Mouse (Mus musculus) forebrain, embryonic 13.5 days (tissue): Measurements from ENCODE around the gene Snx33. TPM values are rescaled to one million over a fixed set of nuclear protein-coding genes. Genes with fewer than 3 reads are reported as not detected.
A peak's percentile ranks its signal among the peaks of the same experiment; 100 is the strongest.

Source experiments
- ATAC-seq: fragments of 200-750 bp; cut with Nextera tagmentation; 2 replicates; pipeline ENCODE4 v1.8.0; 2017
- H3K27ac ChIP-seq: fragments of 300-500 bp; sonication (generic); 2 replicates; pipeline ENCODE4 v1.5.1; 2015; ENCODE audit warnings: inconsistent platforms, mild to moderate bottlenecking, moderate library complexity
- H3K27me3 ChIP-seq: fragments of 300-500 bp; sonication (generic); 2 replicates; pipeline ENCODE4 v1.6.1; 2015; ENCODE audit warnings: mild to moderate bottlenecking, inconsistent platforms
- H3K36me3 ChIP-seq: fragments of 300-500 bp; sonication (generic); 2 replicates; pipeline ENCODE4 v1.6.1; 2015; ENCODE audit warnings: mild to moderate bottlenecking, inconsistent platforms; ENCODE audit not compliant: poor library complexity, severe bottlenecking
- H3K4me1 ChIP-seq: fragments of 300-500 bp; sonication (generic); 2 replicates; pipeline ENCODE4 v1.6.1; 2015; ENCODE audit warnings: inconsistent platforms
- H3K4me2 ChIP-seq: fragments of 300-500 bp; sonication (generic); 2 replicates; pipeline ENCODE4 v1.6.1; 2015; ENCODE audit warnings: inconsistent platforms, mild to moderate bottlenecking, moderate library complexity
- H3K4me3 ChIP-seq: fragments of 300-500 bp; sonication (generic); 2 replicates; pipeline ENCODE4 v1.5.1; 2015; ENCODE audit warnings: mild to moderate bottlenecking, inconsistent platforms
- H3K9ac ChIP-seq: fragments of 300-500 bp; sonication (generic); 2 replicates; pipeline ENCODE4 v1.6.1; 2015; ENCODE audit warnings: mild to moderate bottlenecking, inconsistent platforms
- H3K9me3 ChIP-seq: fragments of 300-500 bp; sonication (generic); replicated peaks from 2 replicates; pipeline ENCODE4 v1.6.1; 2016; ENCODE audit warnings: inconsistent platforms
- WGBS: fragments of 180-500 bp; shearing (Covaris S2); methylation state at CpG from one replicate; pipeline ENCODE4 v1.1.7; 2015; 5-methylcytosine and 5-hydroxymethylcytosine counted together
- polyA plus RNA-seq: library from polyadenylated mRNA; unstranded; fragments of >200 nt; fragmentation: Nextera tagmentation; extraction: Ambion mirVana; gene quantifications from 2 replicates; pipeline ENCODE4 v1.2.1, GENCODE M21; 2015

Gene Snx33
- polyA plus RNA-seq, 1 experiment from 2014 or later = 2.6 TPM

DNA sequence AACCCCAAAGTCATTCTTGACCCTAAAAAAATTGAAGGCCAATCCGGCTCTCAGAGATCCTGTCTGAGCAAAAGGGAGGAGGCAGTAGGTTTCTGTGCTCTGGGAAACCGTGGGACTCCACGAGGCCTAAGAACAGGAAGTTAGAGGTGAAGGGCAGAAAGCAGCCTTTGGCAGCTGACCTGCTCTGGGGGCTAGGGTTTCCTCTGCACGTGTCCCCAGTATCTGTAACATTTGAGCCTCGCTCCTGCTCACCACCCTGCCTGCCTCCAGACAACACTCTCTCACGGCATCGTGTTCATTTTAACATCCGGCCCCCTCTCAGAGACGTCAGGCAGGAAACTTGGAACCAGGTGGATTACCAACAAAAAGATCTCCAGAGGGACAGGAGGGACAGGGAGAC lies 27.6 kb downstream of the Snx33 start:
- H3K4me2 ChIP-seq = no peak overlapping the region
- ATAC-seq = no peak
- H3K4me1 ChIP-seq = no peaks in the 10 kb centered on the region
- no peak overlapping the region for H3K4me3 ChIP-seq
- 72% methylated on average over 9 of the region's 9 CpGs for WGBS
- no peaks in the 10 kb centered on the region for H3K9me3 ChIP-seq
- H3K27me3 ChIP-seq = no peaks in the 10 kb centered on the region
- H3K9ac ChIP-seq = no peak overlapping the region
- H3K36me3 ChIP-seq = no peaks in the 10 kb centered on the region
- H3K27ac ChIP-seq = no peak overlapping the region

DNA sequence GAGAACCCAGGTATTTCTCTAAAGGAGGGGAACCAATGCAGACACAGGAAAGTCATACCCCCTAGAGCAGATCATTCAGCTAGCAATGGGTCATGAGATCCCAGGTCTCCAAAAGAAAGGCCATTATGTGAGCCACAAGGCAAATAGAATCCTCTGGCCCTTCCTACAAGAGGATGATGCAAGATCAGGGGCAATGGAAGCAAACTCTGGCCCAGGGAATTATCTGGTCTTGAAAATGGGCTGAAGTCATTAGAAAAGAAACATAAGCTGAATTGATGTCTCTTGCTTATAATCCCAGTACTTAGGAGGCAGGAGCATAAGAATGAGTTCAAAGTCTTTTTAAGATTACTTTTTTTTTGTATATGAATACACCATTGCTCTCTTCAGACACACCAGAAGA lies 28.1 kb downstream of the Snx33 start:
- ATAC-seq = no peak
- H3K4me3 ChIP-seq = no peak overlapping the region
- H3K27ac ChIP-seq = no peak overlapping the region
- no peak overlapping the region for H3K9ac ChIP-seq
- H3K27me3 ChIP-seq = no peaks in the 10 kb centered on the region
- no peak overlapping the region for H3K4me2 ChIP-seq
- no peaks in the 10 kb centered on the region for H3K4me1 ChIP-seq
- H3K9me3 ChIP-seq = no peaks in the 10 kb centered on the region
- H3K36me3 ChIP-seq = no peaks in the 10 kb centered on the region

DNA sequence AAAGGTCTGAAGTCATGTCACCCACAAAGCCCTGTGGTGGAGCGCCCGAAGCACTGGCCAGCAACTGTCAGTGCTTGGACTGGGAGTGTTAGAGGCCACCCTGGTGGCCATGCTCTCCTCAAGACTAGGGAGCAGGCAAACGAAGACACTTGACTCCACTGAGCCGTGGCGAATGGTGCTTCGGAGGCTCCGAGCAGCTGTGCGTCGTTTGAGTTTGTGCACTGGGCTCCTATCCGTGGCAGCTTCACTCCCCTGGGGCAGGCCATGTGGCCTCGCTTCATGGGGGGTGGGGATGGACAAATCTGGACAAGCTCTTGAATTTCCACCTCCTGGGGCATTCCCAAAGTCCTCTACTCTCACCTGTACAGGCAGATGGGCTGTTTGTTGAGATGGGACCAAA lies 28.8 kb downstream of the Snx33 start:
- no peak overlapping the region for H3K4me2 ChIP-seq
- no peaks in the 10 kb centered on the region for H3K9me3 ChIP-seq
- no peak overlapping the region for H3K4me3 ChIP-seq
- H3K9ac ChIP-seq = no peak overlapping the region
- ATAC-seq = no peak
- 88% methylated on average over 11 of the region's 11 CpGs for WGBS
- H3K36me3 ChIP-seq = no peaks in the 10 kb centered on the region
- H3K27ac ChIP-seq = no peak overlapping the region
- no peaks in the 10 kb centered on the region for H3K27me3 ChIP-seq
- H3K4me1 ChIP-seq = no peaks in the 10 kb centered on the region

DNA sequence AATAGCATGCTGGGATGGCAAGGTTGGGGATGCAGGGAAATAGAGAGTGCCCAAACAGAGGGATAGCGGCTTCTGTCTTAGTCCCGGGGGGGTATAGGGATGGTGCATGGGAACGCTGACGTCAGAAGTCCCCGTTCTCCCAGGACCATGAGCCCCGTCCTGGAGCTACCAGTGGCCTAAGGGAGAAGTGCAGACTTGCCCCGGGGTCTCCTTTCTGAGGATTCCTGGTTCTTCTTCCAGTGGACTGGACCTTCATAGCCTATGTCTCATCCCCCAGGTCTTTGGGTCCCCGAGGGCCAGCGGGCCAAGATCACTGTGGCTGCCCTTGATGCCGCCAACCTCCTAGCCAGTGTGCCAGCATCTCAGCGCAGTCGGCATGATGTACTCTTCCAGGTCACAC lies 31.4 kb downstream of the Snx33 start:
- 93% methylated on average over 12 of the region's 12 CpGs for WGBS

DNA sequence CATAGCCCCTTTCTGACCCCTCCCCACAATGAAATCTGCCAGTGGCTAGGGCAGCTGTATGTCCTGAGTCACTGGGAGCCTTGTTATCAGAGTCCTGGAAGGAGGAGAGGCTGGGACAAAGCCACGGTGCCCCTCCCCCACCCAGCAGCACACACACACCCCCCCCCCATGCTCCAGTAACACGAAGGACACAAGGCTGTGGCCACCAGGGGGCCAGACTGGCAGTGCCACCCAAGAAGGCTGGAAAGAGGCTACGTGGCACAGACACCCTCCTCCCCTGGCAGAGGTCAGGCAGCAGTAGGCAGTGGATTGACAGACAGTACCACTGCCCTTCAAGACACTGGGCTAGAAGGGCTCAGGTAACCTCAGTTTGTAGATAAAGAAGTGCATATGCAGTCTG lies 34.2 kb downstream of the Snx33 start:
- Histone ChIP-seq H3K36me3 (no peaks in the 10 kb centered on the region), H3K27me3 (peaks cover 13% of the 10 kb centered on the region), H3K4me1 (peaks cover 15% of the 10 kb centered on the region), H3K27ac (no peak overlapping the region), H3K9me3 (no peaks in the 10 kb centered on the region), H3K4me2 (no peak overlapping the region), H3K9ac (0 out of 2 replicates have a peak overlapping the region, but pooled peaks have one; percentile 21), H3K4me3 (no peak overlapping the region)
- ATAC-seq = no peak
- 12% methylated on average over 3 of the region's 3 CpGs for WGBS

More for the DNA sequence above, 31.4 kb downstream of the Snx33 start:
- H3K9me3 ChIP-seq = no peaks in the 10 kb centered on the region
- no peak overlapping the region for H3K9ac ChIP-seq
- H3K36me3 ChIP-seq = no peaks in the 10 kb centered on the region
- H3K27me3 ChIP-seq = peaks cover 3% of the 10 kb centered on the region; the same call in 1 of the 2 replicates
- no peak overlapping the region for H3K4me2 ChIP-seq
- no peak for ATAC-seq
- no peak overlapping the region for H3K27ac ChIP-seq
- peaks cover 8% of the 10 kb centered on the region; the same call in 1 of the 2 replicates for H3K4me1 ChIP-seq
- no peak overlapping the region for H3K4me3 ChIP-seq

DNA sequence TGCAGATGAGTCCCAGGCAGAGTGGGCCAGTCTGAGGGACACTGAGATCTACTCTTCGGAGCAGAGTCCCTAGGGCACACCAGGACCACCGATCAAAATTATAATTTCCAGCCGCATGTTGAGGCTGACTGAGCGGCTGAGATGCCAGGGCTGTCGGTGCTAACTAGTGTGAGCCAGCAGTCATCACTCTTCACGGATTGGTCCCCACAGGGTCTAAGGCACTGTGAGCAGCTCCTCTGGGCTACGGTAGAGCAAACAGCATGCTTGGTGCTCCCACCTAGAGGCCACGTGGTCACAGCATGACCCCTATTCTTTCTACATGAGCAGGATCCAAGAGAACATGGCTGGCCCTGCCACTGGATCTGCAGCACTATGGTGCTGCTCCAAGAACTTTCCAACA lies 34.9 kb downstream of the Snx33 start:
- H3K9ac ChIP-seq = peak overlapping the region; percentile 21; the same call in 1 of the 2 replicates
- no peaks in the 10 kb centered on the region for H3K9me3 ChIP-seq
- H3K4me2 ChIP-seq = no peak overlapping the region
- H3K27ac ChIP-seq = no peak overlapping the region
- 68% methylated on average over 8 of the region's 8 CpGs for WGBS
- no peaks in the 10 kb centered on the region for H3K36me3 ChIP-seq
- H3K27me3 ChIP-seq = peaks cover 13% of the 10 kb centered on the region
- no peak for ATAC-seq
- no peak overlapping the region for H3K4me3 ChIP-seq
- H3K4me1 ChIP-seq = peaks cover 15% of the 10 kb centered on the region

DNA sequence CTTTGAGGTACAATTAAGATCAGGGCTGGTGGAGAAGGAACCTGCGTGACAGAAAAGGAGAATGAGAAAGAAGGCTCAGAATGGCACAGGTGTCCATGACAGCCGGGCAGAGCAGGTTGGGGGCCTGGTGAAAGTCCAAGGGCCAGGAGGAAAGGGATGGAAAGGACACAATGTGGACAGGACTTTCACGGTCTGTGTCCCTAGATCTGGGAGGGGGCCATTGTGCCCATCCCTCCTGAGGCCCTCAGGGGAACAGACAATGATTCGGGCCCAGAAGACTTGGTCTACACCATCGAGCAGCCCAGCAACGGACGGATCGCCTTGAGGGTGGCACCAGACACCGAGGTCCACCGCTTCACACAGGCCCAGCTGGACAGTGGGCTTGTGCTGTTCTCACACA lies 36.1 kb downstream of the Snx33 start:
- WGBS = 83% methylated on average over 10 of the region's 10 CpGs

DNA sequence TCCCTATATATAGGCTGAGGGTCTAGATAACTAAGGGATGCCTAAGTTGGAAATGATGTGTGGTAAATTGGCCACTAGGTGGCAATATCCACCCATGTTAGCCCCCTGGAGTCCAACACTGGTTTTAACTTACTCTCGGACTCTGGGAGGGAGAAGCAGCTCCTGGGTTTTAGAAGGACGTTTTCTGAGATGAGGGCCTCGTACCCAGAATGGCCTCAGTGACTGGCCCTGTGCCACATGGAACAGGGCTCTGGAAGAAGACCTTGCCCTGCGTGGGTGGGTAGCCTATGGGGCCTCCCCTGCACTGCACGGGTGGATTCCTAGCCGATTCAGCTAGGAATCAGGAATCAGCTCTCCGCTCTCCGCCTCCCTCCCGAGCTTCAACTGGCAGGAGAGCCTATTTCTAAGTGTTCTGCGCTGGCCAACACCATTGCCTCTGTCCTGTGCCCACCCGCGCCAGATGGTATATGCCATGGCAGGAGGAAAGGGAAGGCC lies 36.6 kb downstream of the Snx33 start:
- Histone ChIP-seq H3K27me3 (peaks cover 13% of the 10 kb centered on the region), H3K4me3 (no peak overlapping the region)

More for the DNA sequence above, 36.1 kb downstream of the Snx33 start:
- ATAC-seq = no peak
- no peaks in the 10 kb centered on the region for H3K36me3 ChIP-seq
- no peaks in the 10 kb centered on the region for H3K9me3 ChIP-seq
- no peak overlapping the region for H3K4me3 ChIP-seq
- no peak overlapping the region for H3K9ac ChIP-seq
- H3K4me2 ChIP-seq = no peak overlapping the region
- no peak overlapping the region for H3K27ac ChIP-seq
- peaks cover 13% of the 10 kb centered on the region for H3K27me3 ChIP-seq
- H3K4me1 ChIP-seq = peaks cover 15% of the 10 kb centered on the region

DNA sequence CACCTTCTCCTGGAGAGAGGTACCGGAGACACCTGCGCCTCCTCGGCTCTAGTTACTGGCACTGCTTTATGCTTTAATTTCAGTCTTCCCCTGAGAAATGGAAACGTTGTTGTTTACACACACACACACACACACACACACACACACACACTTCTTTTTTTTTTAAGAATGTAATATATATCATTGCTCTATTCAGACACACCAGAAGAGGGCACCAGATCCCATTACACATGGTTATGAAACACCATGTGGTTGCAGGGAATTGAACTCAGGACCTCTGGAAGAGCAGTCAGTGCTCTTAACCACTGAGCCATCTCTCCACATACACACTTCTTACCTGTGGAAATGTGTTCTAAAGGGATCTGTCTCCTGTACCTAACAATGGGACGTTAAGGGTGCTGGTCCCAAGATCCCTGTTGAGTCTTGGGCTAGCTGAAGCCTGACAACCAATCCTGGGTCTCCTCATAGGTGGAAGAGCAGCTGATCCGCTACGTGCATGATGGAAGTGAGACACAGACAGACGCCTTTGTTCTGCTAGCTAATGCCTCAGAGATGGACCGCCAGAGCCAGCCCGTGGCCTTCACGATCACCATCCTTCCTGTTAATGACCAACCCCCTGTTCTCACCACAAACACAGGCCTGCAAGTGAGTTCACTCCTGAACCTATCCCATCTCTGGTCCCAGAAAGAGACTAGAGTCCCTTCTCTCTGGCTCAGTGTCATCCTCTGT lies 37.5 kb downstream of the Snx33 start:
- Histone ChIP-seq H3K9ac (no peak overlapping the region), H3K27ac (no peak overlapping the region), H3K4me3 (no peak overlapping the region), H3K4me2 (peak overlapping the region; percentile 59; the same call in 1 of the 2 replicates), H3K9me3 (no peaks in the 10 kb centered on the region), H3K27me3 (peaks cover 13% of the 10 kb centered on the region), H3K4me1 (peaks cover 15% of the 10 kb centered on the region), H3K36me3 (no peaks in the 10 kb centered on the region)
- ATAC-seq = no peak
- WGBS = 73% methylated on average over 11 of the region's 11 CpGs

More for the DNA sequence above, 36.6 kb downstream of the Snx33 start:
- Histone ChIP-seq H3K4me2 (peak overlapping the region; percentile 43), H3K9me3 (no peaks in the 10 kb centered on the region), H3K9ac (no peak overlapping the region), H3K36me3 (no peaks in the 10 kb centered on the region), H3K4me1 (peaks cover 15% of the 10 kb centered on the region), H3K27ac (no peak overlapping the region)
- WGBS = 31% methylated on average over 12 of the region's 12 CpGs
- ATAC-seq = peak; percentile 78

DNA sequence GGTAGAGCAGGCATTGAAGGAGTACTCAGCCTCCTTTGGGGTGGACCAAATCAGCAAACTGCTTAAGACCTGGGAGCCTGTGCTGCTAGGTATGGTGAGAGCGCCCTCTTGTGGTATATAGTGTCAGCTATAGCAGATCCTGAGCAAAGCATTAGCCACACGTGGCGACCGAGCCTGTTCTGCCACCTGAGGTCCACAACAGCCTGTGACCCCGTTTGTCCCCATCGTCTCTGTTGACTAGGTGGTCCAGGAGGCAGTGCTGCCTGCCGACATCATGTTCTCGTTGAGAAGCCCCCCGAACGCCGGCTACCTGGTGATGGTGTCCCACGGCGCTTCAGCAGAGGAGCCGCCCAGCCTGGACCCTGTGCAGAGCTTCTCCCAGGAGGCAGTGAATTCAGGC lies 38.4 kb downstream of the Snx33 start:
- Histone ChIP-seq H3K27me3 (peaks cover 13% of the 10 kb centered on the region), H3K9ac (peak overlapping the region; percentile 57), H3K4me3 (peak overlapping the region; percentile 27)

DNA sequence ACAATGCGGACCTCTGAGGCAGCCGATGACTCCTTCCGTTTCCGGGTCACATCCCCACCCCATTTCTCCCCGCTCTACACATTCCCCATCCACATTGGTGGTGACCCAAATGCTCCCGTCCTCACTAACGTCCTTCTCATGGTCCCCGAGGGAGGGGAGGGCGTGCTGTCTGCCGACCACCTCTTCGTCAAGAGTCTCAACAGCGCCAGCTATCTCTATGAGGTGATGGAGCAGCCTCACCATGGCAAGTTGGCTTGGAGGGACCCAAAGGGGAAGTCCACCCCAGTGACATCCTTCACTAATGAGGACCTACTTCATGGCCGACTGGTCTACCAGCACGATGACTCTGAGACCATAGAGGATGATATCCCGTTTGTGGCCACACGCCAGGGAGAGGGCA lies 40.6 kb downstream of the Snx33 start:
- H3K27ac ChIP-seq = no peak overlapping the region
- peaks cover 7% of the 10 kb centered on the region; the same call in 1 of the 2 replicates for H3K4me1 ChIP-seq
- H3K27me3 ChIP-seq = peaks cover 13% of the 10 kb centered on the region
- H3K4me3 ChIP-seq = no peak overlapping the region
- 93% methylated on average over 16 of the region's 16 CpGs for WGBS
- H3K36me3 ChIP-seq = no peaks in the 10 kb centered on the region
- H3K4me2 ChIP-seq = no peak overlapping the region
- no peak for ATAC-seq
- H3K9ac ChIP-seq = no peak overlapping the region
- H3K9me3 ChIP-seq = no peaks in the 10 kb centered on the region

More for the DNA sequence above, 38.4 kb downstream of the Snx33 start:
- Histone ChIP-seq H3K4me2 (peak overlapping the region; percentile 59), H3K4me1 (peaks cover 15% of the 10 kb centered on the region), H3K9me3 (no peaks in the 10 kb centered on the region), H3K36me3 (no peaks in the 10 kb centered on the region), H3K27ac (no peak overlapping the region)
- peak; percentile 80 for ATAC-seq
- WGBS = 5% methylated on average over 14 of the region's 14 CpGs

DNA sequence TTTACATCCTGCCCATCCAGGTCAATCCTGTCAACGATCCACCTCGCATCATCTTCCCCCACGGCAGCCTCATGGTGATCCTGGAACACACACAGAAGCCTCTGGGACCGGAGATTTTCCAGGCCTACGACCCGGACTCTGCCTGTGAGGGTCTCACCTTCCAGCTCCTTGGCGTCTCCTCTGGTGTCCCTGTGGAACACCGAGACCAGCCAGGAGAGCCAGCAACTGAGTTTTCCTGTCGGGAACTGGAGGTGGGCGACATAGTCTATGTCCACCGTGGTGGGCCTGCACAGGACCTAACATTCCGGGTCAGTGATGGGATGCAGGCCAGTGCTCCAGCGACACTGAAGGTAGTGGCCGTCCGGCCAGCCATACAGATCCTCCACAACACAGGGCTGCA lies 41.6 kb downstream of the Snx33 start:
- Histone ChIP-seq H3K4me3 (no peak overlapping the region), H3K27me3 (peaks cover 10% of the 10 kb centered on the region), H3K9ac (no peak overlapping the region), H3K27ac (no peak overlapping the region), H3K36me3 (no peaks in the 10 kb centered on the region), H3K4me1 (peaks cover 6% of the 10 kb centered on the region; the same call in 1 of the 2 replicates), H3K4me2 (no peak overlapping the region), H3K9me3 (no peaks in the 10 kb centered on the region)
- WGBS = 86% methylated on average over 15 of the region's 15 CpGs
- ATAC-seq = no peak
